Mouse (Mus musculus) NIH3T3 (cell line): ENCODE results near the gene Dennd2a.

Experiments used
- DNase-seq: peaks from one replicate; pipeline ENCODE4 v3.0.0-alpha.2; 2012; ENCODE audit warnings: low read depth

The Dennd2a gene

DNA sequence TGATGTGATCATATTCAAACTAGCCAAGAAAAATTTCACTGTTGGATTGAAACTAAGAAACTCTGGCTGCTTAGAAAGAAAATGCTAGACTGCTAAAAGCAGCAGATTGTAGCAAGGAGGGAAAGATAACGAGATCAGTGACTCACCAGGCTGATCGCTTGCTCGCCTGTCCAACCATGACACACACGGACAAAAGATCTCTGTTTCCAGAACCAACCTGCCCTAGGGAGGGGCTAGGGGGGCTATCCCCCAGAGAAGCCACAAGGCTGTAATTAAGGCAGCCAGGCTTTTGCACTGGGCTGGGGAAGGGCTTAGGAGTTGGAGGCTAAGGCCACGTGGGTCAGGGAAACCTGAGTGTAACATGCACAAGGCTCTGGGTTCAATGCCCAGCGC is 41.9 kb downstream of the Dennd2a start:
- DNase-seq: peak; percentile 92

GRCm38 (mm10) chr6:39515040-39515738 is 42.5 kb downstream of the Dennd2a start:
- peak; percentile 97 for DNase-seq

DNA sequence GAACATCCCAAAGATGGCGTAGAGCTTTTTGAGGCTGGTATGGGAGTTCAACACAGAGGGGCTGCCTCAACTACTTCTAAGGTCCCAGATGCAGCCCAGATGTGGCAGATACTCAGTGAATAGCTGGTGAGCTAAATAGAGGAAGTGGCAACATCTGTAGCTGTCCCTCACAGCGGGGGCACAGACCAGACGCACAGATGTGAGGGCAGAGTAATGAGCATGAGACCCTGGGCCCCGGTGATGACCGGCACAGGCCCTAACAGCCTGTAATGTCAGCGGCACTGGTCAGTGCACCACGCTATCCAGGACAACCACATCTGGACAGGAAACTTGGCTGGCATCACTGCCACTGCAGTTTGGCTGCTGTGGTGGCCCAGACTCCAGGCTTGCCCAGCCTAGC is 54.2 kb downstream of the Dennd2a start:
- no peak for DNase-seq

GRCm38 (mm10) chr6:39497165-39497564 is 60.5 kb downstream of the Dennd2a start:
- DNase-seq: no peak

DNA sequence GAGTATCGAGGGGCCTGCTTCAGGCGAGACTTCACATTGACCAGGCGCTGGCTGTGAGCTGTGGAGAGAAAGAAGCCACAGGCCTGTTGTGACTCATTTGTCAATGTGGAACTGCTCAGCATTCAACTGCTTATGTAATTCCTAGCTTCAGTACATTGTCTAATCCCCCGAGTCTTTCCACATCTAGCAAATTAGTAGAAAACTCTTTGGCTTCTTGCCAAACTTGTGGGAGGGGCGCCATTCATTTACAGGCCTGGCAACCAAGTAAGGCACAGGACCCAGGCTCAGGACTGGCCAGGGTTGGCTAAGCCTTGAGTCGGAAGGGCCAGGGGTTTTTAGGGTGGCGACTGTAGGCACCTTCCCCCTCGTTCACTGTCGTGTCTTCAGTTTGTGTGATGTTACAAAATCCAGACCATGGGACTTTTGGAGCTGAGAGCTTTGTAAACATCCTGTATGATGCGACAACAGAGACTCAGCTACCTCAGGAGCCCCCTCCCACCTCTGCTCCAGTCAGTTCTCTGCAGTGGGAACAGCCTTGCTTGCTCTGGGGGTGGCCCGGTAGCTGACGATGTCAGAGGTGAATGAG is 64.4 kb downstream of the Dennd2a start:
- DNase-seq: peak; percentile 86

- DNase-seq: no peak
These were observed 65.5 kb downstream of the Dennd2a start for GRCm38 (mm10) chr6:39492161-39492560.

DNA sequence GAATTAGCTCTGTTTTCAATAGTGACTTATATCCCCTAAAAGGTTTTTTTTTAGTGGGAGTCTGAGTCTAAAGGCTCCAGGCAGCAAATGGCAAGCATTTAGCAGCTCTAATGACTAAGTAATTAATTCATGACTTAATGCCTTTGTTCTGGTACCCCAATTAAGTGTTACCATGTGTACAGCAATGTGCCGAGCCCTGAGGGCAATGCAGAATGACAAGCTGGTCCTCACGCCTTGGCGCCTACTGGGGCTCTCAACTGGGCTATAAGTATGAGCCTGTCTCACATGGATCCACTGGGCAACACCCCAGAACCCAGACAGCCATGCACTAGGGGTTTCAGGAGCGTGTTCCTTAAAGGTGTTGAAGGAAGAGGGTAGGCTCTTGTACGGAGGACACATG is 66.5 kb downstream of the Dennd2a start:
- DNase-seq: no peak

GRCm38 (mm10) chr6:39488292-39488691 is 69.4 kb downstream of the Dennd2a start:
- DNase-seq: no peak

- no peak for DNase-seq
These were observed 74.0 kb downstream of the Dennd2a start for GRCm38 (mm10) chr6:39483656-39484055.

DNA sequence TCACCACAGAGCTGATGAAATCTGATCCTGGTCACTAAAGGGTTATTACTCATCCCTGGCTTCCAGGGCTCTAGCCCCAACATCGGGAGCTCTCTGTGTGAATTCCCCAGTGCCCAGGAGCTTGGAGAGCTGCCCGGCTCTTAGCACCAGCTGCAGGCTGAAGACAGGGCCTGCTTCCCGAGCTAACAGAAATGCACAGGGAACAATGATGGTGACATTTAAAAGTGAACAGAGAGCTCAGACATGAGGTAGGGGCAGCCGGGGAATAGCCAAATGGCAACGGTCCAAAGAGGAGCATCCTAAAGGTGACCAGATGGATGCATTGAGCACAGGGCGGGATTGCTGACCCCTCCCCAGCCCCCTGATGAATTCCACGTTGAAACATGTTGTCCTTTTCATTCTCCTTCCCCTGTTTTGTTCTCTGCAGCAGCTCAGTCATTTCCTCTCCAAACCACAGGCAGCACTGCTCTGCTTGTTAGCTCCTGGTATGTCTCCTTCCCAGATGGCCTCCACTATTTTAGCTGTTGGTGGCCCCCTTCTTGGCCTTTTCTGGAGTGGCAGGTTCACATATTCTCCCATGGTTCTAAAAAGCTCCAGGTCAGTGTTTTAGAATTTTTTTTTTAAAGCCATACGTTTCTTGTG is 79.0 kb downstream of the Dennd2a start:
- DNase-seq: peak; percentile 96

DNA sequence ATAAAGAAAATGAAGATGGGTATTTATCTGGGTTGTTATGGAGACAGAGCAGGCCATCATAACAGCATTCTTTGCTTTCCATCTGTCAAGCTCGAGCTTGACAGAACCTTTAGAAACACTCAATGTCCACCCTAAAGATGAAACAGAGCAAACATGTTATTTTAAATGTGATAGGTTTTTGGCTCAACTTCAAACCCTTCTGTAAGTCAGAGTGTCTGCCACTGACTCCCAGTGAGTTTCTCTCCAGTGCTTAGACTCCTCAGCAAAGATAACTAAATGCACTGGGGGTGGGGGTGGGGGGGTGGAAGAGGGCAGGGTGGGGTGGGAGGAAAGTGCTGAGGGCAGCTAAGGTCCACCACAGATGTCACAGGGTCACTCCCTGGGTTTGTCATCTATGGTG is 81.0 kb downstream of the Dennd2a start:
- DNase-seq: no peak

DNA sequence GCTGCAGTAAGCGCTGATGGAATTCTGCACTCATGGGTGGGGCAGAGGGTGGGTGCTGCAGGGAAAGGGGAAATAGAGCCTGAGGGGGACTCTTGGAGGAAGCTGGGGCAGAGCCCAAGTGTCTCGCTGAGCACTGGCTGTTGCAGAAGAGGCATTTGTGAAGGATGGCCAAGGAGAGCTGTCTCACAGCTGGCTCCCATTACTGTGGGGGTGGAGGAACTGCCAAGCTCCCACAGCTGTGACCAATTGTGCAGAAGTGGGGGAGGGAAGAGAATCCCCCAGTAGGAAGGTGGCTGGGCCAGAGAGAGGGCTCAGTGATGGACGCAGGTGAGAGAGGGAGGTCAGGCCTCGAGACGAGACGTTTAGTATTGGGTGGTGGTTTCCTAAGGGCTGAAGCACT is 83.2 kb downstream of the Dennd2a start:
- DNase-seq: peak; percentile 89

GRCm38 (mm10) chr6:39472837-39473236 is 84.8 kb downstream of the Dennd2a start:
- DNase-seq: no peak

GRCm38 (mm10) chr6:39472271-39472670 is 85.4 kb downstream of the Dennd2a start:
- peak; percentile 60 for DNase-seq

DNA sequence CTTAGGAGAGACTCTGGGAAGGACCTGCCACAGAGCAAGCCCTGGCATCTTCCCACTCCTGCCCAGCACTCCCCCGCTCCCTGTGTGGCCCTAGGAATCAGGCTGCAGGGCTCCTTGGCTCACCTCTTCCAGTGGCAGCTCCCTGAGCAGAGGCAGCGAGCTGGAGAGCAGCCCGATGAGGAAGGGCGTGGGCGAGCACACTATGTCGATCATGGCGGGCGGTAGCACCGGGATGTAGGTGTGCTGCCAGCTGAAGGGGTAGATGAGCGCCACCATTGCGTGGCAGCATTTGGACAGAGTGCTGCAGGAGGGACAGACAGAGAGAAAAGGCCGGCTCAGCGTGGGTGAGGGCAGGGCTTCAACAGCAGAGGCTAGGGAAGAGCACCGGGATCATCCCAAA is 87.6 kb downstream of the Dennd2a start:
- DNase-seq: no peak

DNA sequence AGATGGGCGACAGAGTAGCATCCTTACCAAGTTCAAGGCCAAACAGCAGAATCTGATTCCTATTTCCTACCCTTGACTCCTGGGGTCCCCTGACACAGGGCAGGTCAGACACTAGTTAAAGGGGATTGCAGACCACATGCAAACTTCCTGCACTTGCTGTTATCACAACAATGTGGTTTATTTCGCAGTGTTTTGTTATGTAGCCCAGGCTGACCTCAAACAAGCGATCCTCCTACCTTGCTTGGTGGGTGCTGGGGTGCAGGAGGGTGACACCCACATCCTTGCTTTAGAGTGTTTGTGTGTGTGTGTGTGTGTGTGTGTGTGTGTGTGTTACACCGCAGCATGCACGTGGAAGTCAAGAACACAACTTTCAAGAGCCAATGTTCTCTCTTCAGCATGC is 88.2 kb downstream of the Dennd2a start:
- no peak for DNase-seq

DNA sequence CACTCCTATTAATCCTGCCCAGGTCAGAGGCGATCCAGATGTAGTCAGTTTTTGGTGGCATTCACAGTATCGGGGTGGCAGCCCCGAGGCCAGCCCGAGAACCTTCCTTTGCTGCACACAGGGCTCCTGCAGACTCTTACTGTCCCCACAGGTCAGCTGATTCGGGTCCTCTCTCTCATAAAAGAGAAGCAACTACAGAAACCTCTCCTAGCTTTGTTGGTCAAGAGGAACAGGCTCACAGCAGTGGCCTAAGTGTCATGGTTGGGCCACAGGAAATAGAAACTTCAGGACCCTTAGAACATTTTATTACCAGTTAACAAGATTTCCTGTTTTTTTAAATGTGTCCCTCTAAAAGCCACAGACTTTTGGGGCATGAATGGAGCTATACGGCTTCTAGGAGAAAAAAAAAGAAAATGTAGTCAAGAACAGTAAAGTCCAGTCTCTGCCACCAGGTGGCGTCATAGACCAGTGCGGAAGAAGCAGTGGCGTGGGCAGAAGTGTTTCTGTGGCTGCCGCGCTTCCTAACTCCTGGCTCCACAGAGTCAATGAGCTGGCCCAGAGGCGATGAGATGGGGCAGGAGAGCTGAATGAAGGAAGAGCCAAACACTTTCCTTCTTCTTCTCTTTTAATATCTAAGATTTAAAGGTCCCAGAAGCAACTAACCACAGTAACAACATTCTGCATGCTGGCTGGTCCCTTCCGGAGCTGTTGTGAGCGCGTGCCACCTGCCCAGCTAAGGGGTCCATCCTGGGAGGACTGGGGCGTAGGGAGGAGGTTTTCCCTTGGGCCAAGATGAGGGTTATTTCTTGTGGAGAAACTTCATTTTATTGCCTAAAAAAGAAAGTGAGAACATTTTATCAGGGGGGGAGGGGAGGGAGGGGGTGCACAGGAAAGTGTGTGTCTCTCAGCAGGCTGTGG is 94.8 kb downstream of the Dennd2a start:
- peak; percentile 95 for DNase-seq

GRCm38 (mm10) chr6:39460040-39460439 is 97.6 kb downstream of the Dennd2a start:
- DNase-seq: peak; percentile 44

DNA sequence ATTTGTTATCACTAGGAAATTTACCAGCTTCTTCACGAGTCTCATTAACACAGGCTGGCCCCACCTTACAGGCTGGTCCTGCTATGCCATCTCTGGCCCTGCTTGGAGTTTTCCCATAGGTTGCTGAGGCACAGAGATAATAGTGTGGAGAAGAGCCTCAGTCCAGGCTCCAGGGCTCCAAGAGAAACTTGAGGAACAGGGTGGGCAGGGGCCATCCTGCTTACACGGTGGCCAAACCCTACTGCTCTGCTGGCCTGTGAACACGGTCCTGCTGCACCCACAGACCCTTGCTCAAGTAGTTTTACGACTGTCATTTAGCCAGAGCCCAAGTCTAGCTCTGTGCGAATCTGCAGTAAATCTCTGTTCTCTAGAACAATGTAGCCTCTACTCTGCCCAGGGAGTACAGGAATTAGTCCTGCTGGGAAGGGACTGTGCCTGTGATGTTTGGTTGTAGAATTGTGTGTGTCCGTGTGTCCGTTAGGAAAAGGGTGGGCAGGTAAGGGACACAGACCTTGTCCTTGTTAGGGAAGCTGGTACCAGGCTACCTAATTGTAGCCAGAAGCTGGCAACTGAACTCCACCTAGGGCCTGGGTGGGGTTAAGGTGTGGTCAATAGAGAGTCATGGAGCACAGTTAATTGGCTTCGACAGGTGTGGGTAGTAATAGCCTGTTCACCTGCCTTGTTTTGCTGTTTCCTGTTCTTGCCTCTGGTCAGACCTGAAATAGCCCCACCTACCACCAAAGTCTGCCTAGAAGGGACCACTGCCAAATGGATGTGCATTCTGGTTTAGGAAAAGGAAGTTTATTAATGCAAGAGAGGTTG is 102.1 kb downstream of the Dennd2a start:
- DNase-seq: no peak

DNA sequence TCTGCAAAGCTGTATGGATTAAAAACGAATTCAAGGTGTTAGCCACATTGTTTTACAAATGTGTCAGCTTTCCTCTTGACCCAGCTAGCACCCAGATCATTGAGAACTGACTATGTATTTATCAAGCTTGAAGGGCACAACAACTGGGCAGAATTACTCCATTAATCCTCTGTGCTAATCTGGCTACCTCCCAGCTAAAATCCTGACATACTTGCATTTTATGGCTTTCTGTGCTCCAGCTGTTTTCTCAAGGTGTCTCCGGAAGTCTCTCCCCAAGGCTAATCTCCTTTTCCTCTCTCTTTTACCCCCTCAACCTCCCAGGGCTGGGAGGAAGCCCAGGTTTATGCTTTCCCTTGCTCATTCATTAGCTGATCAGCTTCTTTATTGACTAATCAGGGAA is 103.1 kb downstream of the Dennd2a start:
- DNase-seq: no peak

GRCm38 (mm10) chr6:39453564-39453963 is 104.1 kb downstream of the Dennd2a start:
- no peak for DNase-seq

DNA sequence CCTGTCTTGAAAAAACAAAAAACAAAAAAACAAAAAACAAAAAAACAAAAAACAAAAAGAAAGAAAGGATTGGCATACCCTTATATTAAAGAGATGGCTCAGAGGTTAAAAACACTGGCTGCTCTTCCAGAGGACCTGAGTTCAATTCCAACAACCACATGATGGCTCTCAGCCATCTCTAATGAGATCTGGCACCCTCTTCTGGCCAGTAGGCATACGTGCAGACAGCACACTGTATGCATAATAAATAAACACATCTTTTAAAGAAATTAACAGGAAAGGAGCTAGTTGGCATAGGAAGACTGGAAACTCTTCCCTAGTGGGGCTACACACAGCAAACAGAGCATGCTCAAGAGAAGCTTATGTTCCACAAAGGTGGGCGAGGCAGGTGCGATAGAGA is 106.6 kb downstream of the Dennd2a start:
- no peak for DNase-seq
